Mouse (Mus musculus) brain, embryonic 14.5 days (tissue): ENCODE measurements around the gene Olfr1346. TPM values are rescaled to one million over a fixed set of nuclear protein-coding genes. Genes with fewer than 3 reads are reported as not detected.

Experiments
- DNase-seq: peaks from one replicate; pipeline ENCODE4 v3.0.0-alpha.2; 2011; ENCODE audit warnings: low read depth
- CTCF ChIP-seq: fragments of 200-500 bp; IDR thresholded peaks from 2 replicates; pipeline ENCODE4 v1.5.1; 2012; ENCODE audit warnings: inconsistent platforms, mild to moderate bottlenecking, moderate library complexity, borderline replicate concordance; ENCODE audit not compliant: insufficient read depth, insufficient read length; ENCODE audit errors: extremely low read depth
- POLR2A ChIP-seq: fragments of 200-500 bp; IDR thresholded peaks from 2 replicates; pipeline ENCODE4 v1.6.1; 2012; ENCODE audit warnings: mild to moderate bottlenecking, inconsistent platforms, borderline replicate concordance; ENCODE audit not compliant: poor library complexity, insufficient read depth, insufficient read length, severe bottlenecking; ENCODE audit errors: extremely low read depth
- polyA plus RNA-seq: library from polyadenylated mRNA; depleted of rRNA; stranded (reverse); fragments of >200 nt; gene quantifications from 2 replicates; pipeline ENCODE4 v1.2.3, GENCODE M21; 2012; rRNA removed

Olfr1346 gene
- polyA plus RNA-seq, 1 experiment: not detected

- TF ChIP-seq CTCF: no peak
- TF ChIP-seq POLR2A: no peak
- DNase-seq: no peak
Observed at GRCm38 (mm10) chr7:6522850-6523249, 55.9 kb downstream of the Olfr1346 start, which contains the start of gene Olfr1349. TSS of gene Olfr1349 (minus strand) at chr7:6522950.

- TF ChIP-seq POLR2A (no peak), CTCF (no peak)
- DNase-seq: no peak
Observed at GRCm38 (mm10) chr7:6525001-6525400, 58.1 kb downstream of the Olfr1346 start.

GRCm38 (mm10) chr7:6526141-6526540 is 59.2 kb downstream of the Olfr1346 start:
- peak; percentile 0 for DNase-seq
- TF ChIP-seq POLR2A: no peak
- TF ChIP-seq CTCF: peak; percentile 52; the same call in 1 of the 2 replicates

Other genes with a start within 250 kb of the Olfr1346 start
- gene Zscan5b, start 244.8 kb upstream of the Olfr1346 start, polyA plus RNA-seq: not detected in 2 replicates
- gene Epp13, start 214.4 kb upstream of the Olfr1346 start, polyA plus RNA-seq: 0.11 TPM in 1 of 2 replicates, not detected in the other
- gene Zfp667, start 180.5 kb upstream of the Olfr1346 start, polyA plus RNA-seq: 5.9 and 7.6 TPM in 2 replicates
- 9.5 and 9.9 TPM in 2 replicates for gene Zfp583, start 135.8 kb upstream of the Olfr1346 start, polyA plus RNA-seq
- gene Gm3854, start 123.3 kb upstream of the Olfr1346 start, polyA plus RNA-seq: 2.5 and 4.2 TPM in 2 replicates
- gene Zfp78, start 103.8 kb upstream of the Olfr1346 start, polyA plus RNA-seq: 2.4 and 3.0 TPM in 2 replicates
- 14.5 and 17.9 TPM in 2 replicates for gene Zfp28, start 83.8 kb upstream of the Olfr1346 start, polyA plus RNA-seq
- 4.5 and 7.5 TPM in 2 replicates for gene Smim17, start 68.4 kb upstream of the Olfr1346 start, polyA plus RNA-seq
- gene Gm20715, start 56.8 kb upstream of the Olfr1346 start, polyA plus RNA-seq: 0.37 and 0.44 TPM in 2 replicates
- 0.63 and 0.98 TPM in 2 replicates for gene Olfr1344, start 28.4 kb upstream of the Olfr1346 start, polyA plus RNA-seq
- not detected in 2 replicates for gene Olfr1336, start 10.9 kb upstream of the Olfr1346 start, polyA plus RNA-seq
- gene Olfr5, start 19.8 kb downstream of the Olfr1346 start, polyA plus RNA-seq: not detected in 2 replicates
- not detected in 2 replicates for gene Olfr1347, start 32.7 kb downstream of the Olfr1346 start, polyA plus RNA-seq
- not detected in 2 replicates for gene Olfr1348, start 41.6 kb downstream of the Olfr1346 start, polyA plus RNA-seq
- 0.04 and 0.07 TPM in 2 replicates for gene Olfr1349, start 55.8 kb downstream of the Olfr1346 start, polyA plus RNA-seq
- gene Olfr1350, start 97.7 kb downstream of the Olfr1346 start, polyA plus RNA-seq: not detected in 2 replicates
- gene Zim1, start 229.3 kb downstream of the Olfr1346 start, polyA plus RNA-seq: 13.2 and 18.1 TPM in 2 replicates